Mouse (Mus musculus) bone marrow macrophage, adult 2 months (primary cell): ENCODE data around the gene Igfbp7. TPM values are rescaled to one million over a fixed set of nuclear protein-coding genes. Genes with fewer than 3 reads are reported as not detected.

Source experiments
- H3K27ac ChIP-seq: 2 replicates; pipeline ENCODE4 v1.5.1; 2012; ENCODE audit warnings: low read depth, low read length; ENCODE audit not compliant: insufficient read depth
- H3K4me1 ChIP-seq: 2 replicates; pipeline ENCODE4 v1.6.1; 2012; ENCODE audit warnings: low read length; ENCODE audit not compliant: control insufficient read depth, insufficient read depth
- H3K4me3 ChIP-seq: 2 replicates; pipeline ENCODE4 v1.5.1; 2012; ENCODE audit warnings: mild to moderate bottlenecking, low read length, moderate library complexity; ENCODE audit not compliant: insufficient read depth
- CTCF ChIP-seq: IDR thresholded peaks from 2 replicates; pipeline ENCODE4 v1.5.1; 2012; ENCODE audit warnings: low read depth, mild to moderate bottlenecking, low read length, moderate library complexity
- POLR2A ChIP-seq: IDR thresholded peaks from 2 replicates; pipeline ENCODE4 v1.6.1; 2012; ENCODE audit warnings: mild to moderate bottlenecking, low read depth, low read length, borderline replicate concordance
- polyA plus RNA-seq: library from polyadenylated mRNA; stranded (reverse); fragments of >200 nt; gene quantifications from 2 replicates; pipeline ENCODE4 v1.2.4, GENCODE M21; 2012; ENCODE audit not compliant: missing spikeins, insufficient read depth, insufficient read length

Igfbp7 gene
- polyA plus RNA-seq, 1 experiment, result 6.6 TPM

DNA sequence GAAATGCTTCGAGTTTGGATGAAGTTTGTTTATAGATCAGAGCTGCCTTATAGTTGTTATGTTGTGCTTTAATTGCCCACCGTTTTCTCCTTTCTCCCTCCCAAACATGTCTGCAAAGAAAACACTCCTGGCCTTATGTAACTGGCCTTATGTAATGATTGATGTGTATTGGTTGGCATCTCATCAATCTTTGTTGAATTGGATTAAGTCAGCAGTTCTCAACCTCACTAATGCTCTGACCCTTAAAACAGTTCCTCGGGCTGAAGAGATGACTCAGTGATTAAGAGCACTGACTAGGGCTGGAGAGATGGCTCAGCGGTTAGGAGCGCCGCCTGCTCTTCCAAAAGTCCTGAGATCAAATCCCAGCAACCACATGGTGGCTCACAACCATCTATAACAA lies 92.9 kb downstream of the Igfbp7 start:
- H3K4me3 ChIP-seq, result no peak overlapping the region
- H3K4me1 ChIP-seq, result 0 out of 2 replicates have a peak, but pooled peaks cover 8% of the 10 kb centered on the region
- no peak overlapping the region for H3K27ac ChIP-seq
- TF ChIP-seq POLR2A (no peak), CTCF (no peak)

DNA sequence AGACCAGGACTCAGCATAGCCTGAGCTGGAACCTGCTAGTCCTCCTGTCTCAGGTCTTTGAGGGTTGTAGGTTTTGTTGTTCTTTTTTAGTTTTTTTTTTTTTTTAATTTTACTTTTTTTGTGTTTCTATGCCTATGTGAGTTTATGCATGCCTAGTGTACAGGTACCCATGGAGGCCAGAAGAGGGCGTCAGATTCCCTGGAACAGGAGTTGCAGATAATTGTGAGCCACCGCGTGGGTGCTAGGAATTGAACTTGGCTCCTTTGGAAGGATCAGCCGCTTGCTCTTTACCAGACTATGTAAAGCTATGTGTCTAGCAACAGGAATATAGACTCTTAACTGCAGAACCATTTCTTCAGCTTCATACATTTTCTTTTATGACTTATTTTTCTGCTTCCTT lies 93.6 kb downstream of the Igfbp7 start:
- H3K4me1 ChIP-seq, result 0 out of 2 replicates have a peak, but pooled peaks cover 8% of the 10 kb centered on the region
- no peak overlapping the region for H3K4me3 ChIP-seq
- TF ChIP-seq CTCF (no peak), POLR2A (no peak)
- H3K27ac ChIP-seq, result no peak overlapping the region

DNA sequence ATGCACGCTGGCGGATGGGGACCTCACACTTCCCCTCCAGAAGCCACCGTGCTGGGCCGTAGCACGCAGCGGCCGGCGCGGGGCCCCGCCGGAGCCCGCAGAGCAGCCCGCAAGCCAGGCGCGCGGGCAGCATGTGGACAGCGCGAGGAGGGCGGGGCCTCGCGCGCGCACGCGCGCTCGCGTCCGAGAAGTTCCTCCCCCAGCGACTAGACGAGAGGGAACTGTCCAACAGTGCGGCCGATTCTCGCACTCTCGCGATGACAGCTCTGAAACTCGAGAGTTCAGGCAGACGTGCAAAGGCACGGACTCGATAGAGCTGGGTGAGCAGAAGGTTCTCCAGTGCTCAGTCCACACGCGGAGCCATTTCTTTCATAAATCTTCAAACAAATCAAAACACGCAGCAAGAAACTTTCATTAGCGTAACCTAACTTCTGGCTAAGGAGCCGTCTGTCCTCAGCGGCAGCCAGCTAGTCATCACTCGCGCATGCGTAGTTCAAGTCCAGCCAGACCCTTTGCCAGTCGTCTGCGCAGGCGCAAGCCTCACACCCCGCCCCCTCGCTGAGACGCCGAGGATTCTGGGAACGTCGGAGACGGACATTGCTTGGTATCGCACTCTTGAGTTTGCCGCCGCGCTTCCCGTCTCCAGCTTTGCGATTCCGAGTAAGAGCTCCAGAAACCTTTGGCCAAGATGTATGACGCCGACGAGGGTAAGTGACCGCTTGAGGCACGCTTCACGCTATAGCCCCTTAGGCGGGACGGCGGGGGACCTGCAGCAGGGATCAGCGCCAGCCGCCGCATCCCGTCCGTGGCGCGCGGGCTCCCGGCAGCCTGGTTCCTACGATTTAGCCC lies 97.7 kb downstream of the Igfbp7 start, which contains the start of the genes Noa1 and Polr2b:
Gene Noa1 (minus strand): TSS at position 161 of the 849 bp plus-strand sequence.
Gene Polr2b (plus strand): TSS at position 224 of the 849 bp plus-strand sequence.
- peak within 1 kb of the TSS; percentile 86 for H3K27ac ChIP-seq
- H3K4me3 ChIP-seq, result peak within 1 kb of the TSS; percentile 92
- peak; percentile 84 for TF ChIP-seq POLR2A
- TF ChIP-seq CTCF, result no peak
- peaks cover 14% of the 10 kb centered on the region for H3K4me1 ChIP-seq

DNA sequence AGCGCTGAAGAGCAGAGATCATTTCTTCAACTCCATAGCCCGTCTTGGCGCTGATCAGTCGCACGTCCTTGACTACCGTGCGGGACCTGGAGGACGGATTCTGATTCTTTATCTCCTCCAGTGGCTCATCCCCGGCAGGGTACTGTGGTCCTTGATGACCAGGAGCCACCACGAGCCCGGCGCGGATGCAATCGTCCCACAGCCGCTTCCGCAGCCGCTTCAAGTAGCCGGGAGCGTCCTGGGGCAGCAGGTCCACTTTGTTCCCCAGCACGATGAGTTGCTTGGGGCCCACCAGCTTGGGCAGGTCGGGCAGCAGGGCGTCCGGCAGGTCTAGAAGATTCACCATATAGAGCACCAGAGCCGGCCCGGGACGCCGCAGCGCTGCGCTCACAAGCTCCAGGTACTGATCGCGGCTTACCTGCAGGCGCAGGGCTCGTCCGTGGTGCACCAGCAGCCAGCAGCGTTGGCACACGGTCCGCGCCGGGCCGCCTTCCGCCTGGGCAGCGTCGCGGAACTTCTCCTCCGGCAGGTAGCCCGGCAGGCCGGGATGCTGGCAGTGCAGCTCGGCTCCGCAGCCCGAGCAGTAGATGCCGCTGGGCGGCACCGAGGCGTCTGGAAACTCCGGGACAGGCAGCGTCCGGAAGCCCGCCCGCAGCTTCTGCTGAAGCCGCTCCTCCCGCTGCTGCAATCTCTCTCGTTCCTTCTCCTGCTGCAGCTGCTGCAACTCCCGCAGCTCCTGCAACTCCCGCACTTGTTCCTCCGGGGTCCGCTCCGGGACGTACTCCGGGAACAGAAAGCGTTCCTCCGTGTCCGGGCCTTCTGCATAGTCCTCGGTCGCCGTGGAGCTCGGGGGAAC lies 98.6 kb downstream of the Igfbp7 start:
- Histone ChIP-seq H3K27ac (peak overlapping the region; percentile 20), H3K4me1 (peaks cover 14% of the 10 kb centered on the region), H3K4me3 (peak overlapping the region; percentile 92)
- TF ChIP-seq POLR2A (no peak), CTCF (no peak)

DNA sequence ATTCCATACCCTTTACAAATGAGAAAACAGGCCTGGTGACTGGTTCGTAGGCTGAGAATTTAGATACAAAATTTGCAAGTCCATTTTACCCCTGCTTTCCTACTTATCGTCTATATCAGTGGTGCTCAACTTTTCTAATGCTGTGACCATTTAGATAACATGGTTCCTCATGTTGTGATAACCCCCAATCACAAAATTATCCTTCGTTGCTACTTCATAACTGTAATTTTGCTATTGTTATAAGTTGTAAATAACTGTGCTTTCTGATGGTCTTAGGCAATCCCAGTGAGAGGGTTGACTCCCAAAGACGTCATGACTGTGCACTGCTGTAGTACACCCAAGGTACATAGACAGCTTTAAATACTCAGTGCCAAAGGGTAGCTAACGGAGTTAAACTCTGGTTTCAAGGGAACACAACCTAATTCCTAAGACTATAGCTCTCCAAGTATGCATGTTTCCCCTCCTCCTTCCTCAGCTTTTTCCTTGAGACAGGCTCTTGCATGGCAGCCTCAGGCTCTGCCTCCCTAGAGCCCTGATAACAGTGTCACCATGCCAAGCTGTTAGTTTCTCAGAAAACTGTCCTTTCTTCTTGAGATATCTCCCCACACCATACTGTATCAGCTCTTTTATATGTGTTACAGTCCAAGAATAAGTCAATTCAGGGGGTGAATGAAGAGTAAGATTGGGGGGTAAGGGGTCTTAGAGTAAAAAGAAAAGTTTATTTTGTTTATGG lies 99.9 kb downstream of the Igfbp7 start:
- Histone ChIP-seq H3K4me3 (peak overlapping the region; percentile 92), H3K27ac (no peak overlapping the region), H3K4me1 (peaks cover 14% of the 10 kb centered on the region)
- TF ChIP-seq CTCF, result no peak
- TF ChIP-seq POLR2A, result no peak

DNA sequence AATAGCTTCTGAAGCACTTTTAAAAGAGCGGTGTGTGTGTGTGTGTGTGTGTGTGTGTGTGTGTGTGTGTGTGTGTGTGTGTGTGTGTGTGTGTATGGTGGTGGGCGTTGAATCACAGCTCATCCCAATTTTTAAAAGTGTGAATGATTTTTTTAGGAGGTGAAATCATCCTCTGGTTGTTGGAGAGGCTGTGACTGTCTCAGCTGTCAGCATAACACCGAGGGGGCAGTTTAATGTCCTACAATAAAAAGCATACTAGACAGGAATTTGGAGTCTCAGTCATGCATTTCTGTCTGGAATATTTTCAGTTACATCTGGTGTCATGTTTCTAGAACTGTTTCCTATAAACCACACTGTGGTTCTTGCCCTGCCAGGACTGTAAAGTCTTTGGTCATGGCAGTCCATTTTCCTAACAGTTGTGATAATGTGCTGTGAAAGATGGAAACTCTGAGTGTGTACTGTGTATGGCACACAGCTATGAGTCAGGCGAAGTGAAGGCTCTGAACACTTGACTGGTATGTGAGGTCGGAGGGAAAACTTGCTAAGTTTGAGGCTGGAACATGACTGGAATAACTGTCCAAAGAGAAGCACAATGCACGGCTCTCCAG lies 106.4 kb downstream of the Igfbp7 start:
- Histone ChIP-seq H3K4me1 (peaks cover 10% of the 10 kb centered on the region), H3K4me3 (no peak overlapping the region), H3K27ac (no peak overlapping the region)
- no peak for TF ChIP-seq POLR2A
- TF ChIP-seq CTCF, result no peak

DNA sequence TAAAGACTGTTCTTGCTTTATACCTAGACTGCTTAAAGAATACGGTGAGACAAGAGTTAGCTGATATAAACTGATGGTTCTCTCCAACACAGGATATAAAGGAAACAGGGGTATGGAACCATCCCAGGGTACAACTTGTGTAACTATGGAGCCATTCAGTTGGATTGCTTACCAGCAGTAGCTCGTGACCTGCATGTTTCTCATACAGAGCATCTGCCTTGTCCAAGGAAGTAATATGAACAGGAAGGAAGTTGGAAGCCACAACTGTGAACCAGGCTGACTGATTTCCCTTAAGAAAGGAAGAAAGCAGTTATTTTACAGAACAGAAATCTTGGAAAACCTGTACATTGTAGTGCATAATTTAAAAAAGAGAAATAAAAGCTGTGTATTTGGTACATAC lies 108.4 kb downstream of the Igfbp7 start:
- peaks cover 13% of the 10 kb centered on the region for H3K4me1 ChIP-seq
- TF ChIP-seq POLR2A (no peak), CTCF (no peak)
- H3K4me3 ChIP-seq, result no peak overlapping the region
- H3K27ac ChIP-seq, result peak overlapping the region; percentile 62

Other genes starting within 250 kb of the Igfbp7 start
- not detected in 2 replicates for gene Spink2, start 196.6 kb downstream of the Igfbp7 start, polyA plus RNA-seq
- gene Rest, start 142.6 kb downstream of the Igfbp7 start, polyA plus RNA-seq, result 14.2 and 16.6 TPM in 2 replicates
- gene Noa1, start 98.0 kb downstream of the Igfbp7 start, polyA plus RNA-seq, result 10.1 and 10.5 TPM in 2 replicates
- gene Polr2b, start 97.9 kb downstream of the Igfbp7 start, polyA plus RNA-seq, result 31.0 and 35.9 TPM in 2 replicates